Mouse (Mus musculus) erythroblast, embryonic 14.5 days (primary cell): Measurements from ENCODE around the gene Gm13287. TPM values are rescaled to one million over a fixed set of nuclear protein-coding genes. Genes with fewer than 3 reads are reported as not detected.
"Not testable (repeated sequence)": the region's sequence is repeated elsewhere in the genome, so short reads cannot be mapped to it uniquely, and the experiment has no call there.

Source experiments
- H3K27me3 ChIP-seq: 2 replicates; pipeline ENCODE4 v1.6.1; 2012; ENCODE audit warnings: inconsistent platforms; ENCODE audit not compliant: control insufficient read depth
- H3K36me3 ChIP-seq: 2 replicates; pipeline ENCODE4 v1.6.1; 2012; ENCODE audit warnings: mild to moderate bottlenecking, inconsistent platforms; ENCODE audit not compliant: control insufficient read depth
- H3K4me1 ChIP-seq: 2 replicates; pipeline ENCODE4 v1.6.1; 2012; ENCODE audit warnings: inconsistent platforms; ENCODE audit not compliant: control insufficient read depth
- H3K4me3 ChIP-seq: replicated peaks from 2 replicates; pipeline ENCODE3; 2012; ENCODE audit warnings: moderate library complexity, mild to moderate bottlenecking, inconsistent platforms
- H3K9me3 ChIP-seq: 2 replicates; pipeline ENCODE4 v1.6.1; 2012; ENCODE audit warnings: low read length, inconsistent platforms, mixed read lengths; ENCODE audit not compliant: control insufficient read depth
- GATA1 ChIP-seq: IDR thresholded peaks from 2 replicates; pipeline ENCODE4 v1.6.1; 2012; ENCODE audit warnings: low read length, inconsistent platforms, mixed read lengths
- TAL1 ChIP-seq: IDR thresholded peaks from 3 replicates; pipeline ENCODE4 v1.6.1; 2012; ENCODE audit warnings: low read length, inconsistent platforms, mixed read lengths
- polyA plus RNA-seq: library from polyadenylated mRNA; stranded (reverse); fragments of >175 nt; gene quantifications from 2 replicates; pipeline ENCODE4 v1.2.3, GENCODE M21; 2012

Gene Gm13287
- polyA plus RNA-seq, 1 experiment, result not detected

GRCm38 (mm10) chr4:88781831-88782230 lies 21.2 kb upstream of the Gm13287 start, which contains the start of gene Ifnz:
Gene Ifnz (plus strand): TSS chr4:88782131.
- not testable (repeated sequence) for H3K36me3 ChIP-seq, H3K9me3 ChIP-seq, H3K4me3 ChIP-seq, H3K4me1 ChIP-seq, H3K27me3 ChIP-seq

GRCm38 (mm10) chr4:88782335-88782734 lies 20.7 kb upstream of the Gm13287 start:
- H3K27me3 ChIP-seq, H3K36me3 ChIP-seq, H3K4me3 ChIP-seq, H3K9me3 ChIP-seq, H3K4me1 ChIP-seq: not testable (repeated sequence)

GRCm38 (mm10) chr4:88785409-88785808 lies 17.6 kb upstream of the Gm13287 start, which contains the start of gene Gm13276:
Gene Gm13276 (plus strand): TSS chr4:88785709.
- H3K27me3 ChIP-seq, H3K36me3 ChIP-seq, H3K9me3 ChIP-seq, H3K4me3 ChIP-seq, H3K4me1 ChIP-seq: not testable (repeated sequence)

GRCm38 (mm10) chr4:88788402-88788801 lies 14.7 kb upstream of the Gm13287 start, which contains the start of gene Gm13277:
Gene Gm13277 (plus strand): TSS chr4:88788632.
- not testable (repeated sequence) for H3K27me3 ChIP-seq, H3K4me1 ChIP-seq, H3K4me3 ChIP-seq, H3K36me3 ChIP-seq, H3K9me3 ChIP-seq

GRCm38 (mm10) chr4:88791250-88791649 lies 11.8 kb upstream of the Gm13287 start, which contains the start of gene Gm13278:
Gene Gm13278 (plus strand): TSS chr4:88791550.
- not testable (repeated sequence) for H3K4me3 ChIP-seq, H3K27me3 ChIP-seq, H3K36me3 ChIP-seq, H3K9me3 ChIP-seq, H3K4me1 ChIP-seq

GRCm38 (mm10) chr4:88793936-88794675 lies 8.9 kb upstream of the Gm13287 start, which contains the start of gene Gm13275:
Gene Gm13275 (plus strand): TSS chr4:88794487.
- H3K27me3 ChIP-seq, H3K36me3 ChIP-seq, H3K4me1 ChIP-seq, H3K4me3 ChIP-seq, H3K9me3 ChIP-seq: not testable (repeated sequence)

- not testable (repeated sequence) for H3K36me3 ChIP-seq, H3K4me3 ChIP-seq, H3K27me3 ChIP-seq, H3K4me1 ChIP-seq, H3K9me3 ChIP-seq
These were observed 6.0 kb upstream of the Gm13287 start, which contains the start of gene Gm13279 for GRCm38 (mm10) chr4:88797097-88797496. Gene Gm13279 (plus strand): TSS chr4:88797397.

GRCm38 (mm10) chr4:88799365-88799764 lies 3.7 kb upstream of the Gm13287 start, which contains the start of gene Gm13285:
Gene Gm13285 (plus strand): TSS chr4:88799665.
- not testable (repeated sequence) for H3K9me3 ChIP-seq, H3K36me3 ChIP-seq, H3K27me3 ChIP-seq, H3K4me1 ChIP-seq, H3K4me3 ChIP-seq

- not testable (repeated sequence) for H3K9me3 ChIP-seq, H3K36me3 ChIP-seq, H3K27me3 ChIP-seq, H3K4me1 ChIP-seq, H3K4me3 ChIP-seq
These were observed 2.2 kb downstream of the Gm13287 start, which contains the start of gene Gm13288 for GRCm38 (mm10) chr4:88805231-88805630. Gene Gm13288 (plus strand): TSS chr4:88805531.

- not testable (repeated sequence) for H3K9me3 ChIP-seq, H3K27me3 ChIP-seq, H3K4me3 ChIP-seq, H3K36me3 ChIP-seq, H3K4me1 ChIP-seq
These were observed 2.7 kb downstream of the Gm13287 start for GRCm38 (mm10) chr4:88805761-88806160.

GRCm38 (mm10) chr4:88815928-88816327 lies 12.9 kb downstream of the Gm13287 start, which contains the start of gene Ifna7:
Gene Ifna7 (plus strand): TSS chr4:88816228.
- Histone ChIP-seq H3K36me3 (no peaks in the 10 kb centered on the region), H3K9me3 (no peaks in the 10 kb centered on the region), H3K4me1 (no peaks in the 10 kb centered on the region), H3K4me3 (no peak within 1 kb of the TSS), H3K27me3 (no peaks in the 10 kb centered on the region)
- TF ChIP-seq GATA1 (no peak), TAL1 (no peak)
